Mouse (Mus musculus) heart, adult 2 months (tissue): ENCODE measurements at regions not wholly inside any gene's neighbourhood (a gene's known extent, or its start where the extent isn't known, plus 50 kb on each side); places are given as distances from the start of the nearest gene placed in this dataset.

Experiments used
- CTCF ChIP-seq: fragments of 200-600 bp; IDR thresholded peaks from 2 replicates; pipeline ENCODE4 v1.8.1; 2022; ENCODE audit warnings: antibody characterized with exemption, mild to moderate bottlenecking, moderate library complexity
- EP300 ChIP-seq: fragments of 200-500 bp; IDR thresholded peaks from 2 replicates; pipeline ENCODE4 v1.6.1; 2011; ENCODE audit warnings: low read depth, low read length, control low read depth; ENCODE audit not compliant: insufficient read depth

GRCm38 (mm10) chr12:118754076-118754475 lies 92.1 kb upstream of the Sp8 start:
- TF ChIP-seq CTCF (no peak), EP300 (no peak)
